Mouse (Mus musculus): ENCODE data around the gene Psenen. TPM values are rescaled to one million over a fixed set of nuclear protein-coding genes. Genes with fewer than 3 reads are reported as not detected.

Psenen gene
- polyA plus RNA-seq, 1 experiment from 2014 or later, result 190 TPM

DNA sequence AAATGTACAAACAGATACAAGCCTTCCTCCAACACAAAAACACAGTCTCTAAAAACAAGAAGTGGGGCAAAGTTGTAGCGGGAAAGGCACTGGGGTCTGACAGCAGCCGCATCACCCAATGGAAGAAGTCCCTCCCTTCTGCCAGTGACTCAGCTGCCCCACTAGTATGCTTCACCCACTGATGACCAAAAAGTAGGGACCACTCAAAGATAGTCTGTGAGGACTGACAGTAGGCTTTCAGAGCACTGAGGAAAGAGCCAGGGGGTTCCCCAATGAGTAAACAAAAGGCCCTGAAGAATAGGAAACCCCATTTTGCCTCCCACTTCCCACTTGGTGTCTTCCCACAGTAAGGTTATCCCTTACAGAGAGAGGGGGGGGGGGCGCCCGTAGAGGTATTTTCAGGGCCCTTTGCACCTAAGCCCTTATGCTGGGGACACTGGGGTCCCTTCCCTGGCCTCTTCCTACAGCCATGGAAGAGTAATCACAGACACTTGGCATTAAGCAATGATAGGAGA, 31.1 kb upstream of the Psenen start:
- TF ChIP-seq CTCF (IDR thresholded peaks at IDR 0.05; ENCODE audit: low read depth), result no peak
- 80% methylated on average over 3 of the region's 4 CpGs for WGBS
- Histone ChIP-seq H3K9me3 (replicated peaks; ENCODE audit: low read length) (no peaks in the 10 kb centered on the region), H3K4me1 (replicated peaks; ENCODE audit: insufficient read depth, low read length) (peaks cover 6% of the 10 kb centered on the region), H3K4me3 (replicated peaks; ENCODE audit: low read depth, low read length) (no peak overlapping the region), H3K27me3 (ENCODE audit: insufficient read depth, low read length) (no peaks in the 10 kb centered on the region), H3K4me2 (ENCODE audit: low read length) (no peak overlapping the region), H3K27ac (no peak overlapping the region), H3K9ac (ENCODE audit: low read depth, low read length) (no peak overlapping the region), H3K36me3 (ENCODE audit: insufficient read depth, low read length) (no peaks in the 10 kb centered on the region)
- no peak for DNase-seq (ENCODE audit: low spot score)
- ATAC-seq (replicated peaks; ENCODE audit: low FRiP score, low read depth), result no peak

- ATAC-seq (replicated peaks; ENCODE audit: low FRiP score, low read depth) (no peak), DNase-seq (ENCODE audit: low spot score) (no peak)
- H3K27me3 ChIP-seq (ENCODE audit: insufficient read depth, low read length), result no peaks in the 10 kb centered on the region
- H3K36me3 ChIP-seq (ENCODE audit: insufficient read depth, low read length), result no peaks in the 10 kb centered on the region
- no peaks in the 10 kb centered on the region for H3K9me3 ChIP-seq (replicated peaks; ENCODE audit: low read length)
- peaks cover 6% of the 10 kb centered on the region for H3K4me1 ChIP-seq (replicated peaks; ENCODE audit: insufficient read depth, low read length)
- no peak overlapping the region for H3K27ac ChIP-seq
- 74% methylated on average over 10 of the region's 10 CpGs for WGBS
- no peak overlapping the region for H3K4me2 ChIP-seq (ENCODE audit: low read length)
- TF ChIP-seq CTCF (IDR thresholded peaks at IDR 0.05; ENCODE audit: low read depth), result no peak
- H3K4me3 ChIP-seq (replicated peaks; ENCODE audit: low read depth, low read length), result no peak overlapping the region
- no peak overlapping the region for H3K9ac ChIP-seq (ENCODE audit: low read depth, low read length)
These were observed 30.4 kb upstream of the Psenen start for GRCm38 (mm10) chr7:30593579-30594509.

DNA sequence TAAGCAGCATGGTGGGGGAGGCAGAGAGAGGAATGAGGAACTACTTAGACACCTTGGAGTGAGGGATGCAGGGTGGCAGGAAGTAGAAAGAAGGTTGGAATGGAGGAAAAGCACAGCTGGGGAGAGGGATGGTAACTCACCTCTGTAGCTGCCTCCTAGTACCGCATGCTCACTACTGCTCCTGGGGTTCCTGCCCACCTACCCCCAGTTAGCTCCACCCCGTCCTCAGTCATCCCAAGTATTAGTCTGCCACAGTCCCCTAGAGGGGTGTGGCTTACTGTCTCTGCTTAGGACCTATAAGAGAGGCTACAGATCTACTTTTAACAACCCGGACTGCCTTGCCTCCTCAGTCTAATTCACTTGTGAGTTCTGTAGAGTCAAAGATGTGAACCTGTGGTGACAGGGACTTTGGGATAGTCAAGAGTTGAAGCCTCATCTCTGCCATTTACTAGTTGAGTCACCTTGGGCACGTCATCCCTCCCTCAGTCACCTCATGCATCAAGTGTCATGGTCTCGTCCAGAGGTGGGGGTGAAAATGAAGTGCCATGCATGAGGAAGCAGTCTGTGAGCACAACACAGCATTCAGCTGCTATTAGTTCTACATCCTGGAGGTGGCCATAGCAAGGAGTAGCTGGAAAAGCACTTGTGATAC, 29.5 kb upstream of the Psenen start:
- Histone ChIP-seq H3K27ac (no peak overlapping the region), H3K27me3 (ENCODE audit: insufficient read depth, low read length) (no peaks in the 10 kb centered on the region), H3K4me2 (ENCODE audit: low read length) (no peak overlapping the region), H3K9ac (ENCODE audit: low read depth, low read length) (no peak overlapping the region), H3K9me3 (replicated peaks; ENCODE audit: low read length) (no peaks in the 10 kb centered on the region), H3K4me1 (replicated peaks; ENCODE audit: insufficient read depth, low read length) (peaks cover 6% of the 10 kb centered on the region), H3K4me3 (replicated peaks; ENCODE audit: low read depth, low read length) (no peak overlapping the region), H3K36me3 (ENCODE audit: insufficient read depth, low read length) (no peaks in the 10 kb centered on the region)
- 35% methylated on average over 5 of the region's 5 CpGs for WGBS
- DNase-seq (ENCODE audit: low spot score) (no peak), ATAC-seq (replicated peaks; ENCODE audit: low FRiP score, low read depth) (no peak)
- TF ChIP-seq CTCF (IDR thresholded peaks at IDR 0.05; ENCODE audit: low read depth), result peak; percentile 23; the same call in 1 of the 2 replicates

DNA sequence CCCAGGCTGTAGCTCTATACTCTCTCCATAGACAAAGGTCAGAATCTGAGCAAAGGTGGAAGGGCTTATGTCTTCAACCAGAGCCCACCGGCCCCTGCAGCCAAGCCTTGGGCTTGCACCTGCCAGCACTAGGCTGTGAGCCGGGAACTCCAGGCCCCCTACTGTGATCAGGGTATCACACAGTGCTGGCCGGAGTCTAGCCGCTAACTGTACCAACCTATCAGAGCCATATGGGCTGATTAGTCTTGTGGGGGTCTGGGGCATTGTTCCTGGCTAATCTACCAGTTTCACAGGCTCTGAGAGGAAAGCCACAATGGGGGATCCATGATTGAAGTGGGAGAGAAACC, 28.2 kb upstream of the Psenen start:
- Histone ChIP-seq H3K36me3 (ENCODE audit: insufficient read depth, low read length) (peaks cover 3% of the 10 kb centered on the region; the same call in 1 of the 2 replicates), H3K4me3 (replicated peaks; ENCODE audit: low read depth, low read length) (no peak overlapping the region), H3K9me3 (replicated peaks; ENCODE audit: low read length) (no peaks in the 10 kb centered on the region), H3K27me3 (ENCODE audit: insufficient read depth, low read length) (no peaks in the 10 kb centered on the region), H3K9ac (ENCODE audit: low read depth, low read length) (no peak overlapping the region), H3K4me1 (replicated peaks; ENCODE audit: insufficient read depth, low read length) (peaks cover 12% of the 10 kb centered on the region), H3K27ac (no peak overlapping the region), H3K4me2 (ENCODE audit: low read length) (no peak overlapping the region)
- ATAC-seq (replicated peaks; ENCODE audit: low FRiP score, low read depth), result no peak
- TF ChIP-seq CTCF (IDR thresholded peaks at IDR 0.05; ENCODE audit: low read depth), result no peak
- DNase-seq (ENCODE audit: low spot score), result no peak
- WGBS, result 76% methylated on average over 4 of the region's 4 CpGs

- no peak for TF ChIP-seq CTCF (IDR thresholded peaks at IDR 0.05; ENCODE audit: low read depth)
These were observed 27.6 kb upstream of the Psenen start for GRCm38 (mm10) chr7:30590927-30591604.

More at GRCm38 (mm10) chr7:30590927-30591604, 27.6 kb upstream of the Psenen start:
- Histone ChIP-seq H3K4me1 (replicated peaks; ENCODE audit: insufficient read depth, low read length) (peaks cover 12% of the 10 kb centered on the region), H3K4me2 (ENCODE audit: low read length) (no peak overlapping the region), H3K4me3 (replicated peaks; ENCODE audit: low read depth, low read length) (no peak overlapping the region), H3K9me3 (replicated peaks; ENCODE audit: low read length) (no peaks in the 10 kb centered on the region), H3K36me3 (ENCODE audit: insufficient read depth, low read length) (peaks cover 8% of the 10 kb centered on the region; the same call in 1 of the 2 replicates), H3K27me3 (ENCODE audit: insufficient read depth, low read length) (no peaks in the 10 kb centered on the region), H3K9ac (ENCODE audit: low read depth, low read length) (0 out of 2 replicates have a peak overlapping the region, but pooled peaks have one; percentile 5), H3K27ac (no peak overlapping the region)
- ATAC-seq (replicated peaks; ENCODE audit: low FRiP score, low read depth), result no peak
- no peak for DNase-seq (ENCODE audit: low spot score)
- 86% methylated on average over 9 of the region's 9 CpGs for WGBS

Data from kidney, postnatal 0 days (tissue).